Mouse (Mus musculus) hindbrain, embryonic 16.5 days (tissue): ENCODE measurements at regions not wholly inside any gene's neighbourhood (a gene's known extent, or its start where the extent isn't known, plus 50 kb on each side); places are given as distances from the start of the nearest gene placed in this dataset.

Experiments
- ATAC-seq: fragments of 200-750 bp; cut with Nextera tagmentation; 2 replicates; pipeline ENCODE4 v1.8.0; 2017; ENCODE audit warnings: moderate TSS enrichment, moderate library complexity
- H3K27ac ChIP-seq: fragments of 300-500 bp; sonication (generic); 2 replicates; pipeline ENCODE4 v1.5.1; 2014; ENCODE audit warnings: low read depth, mild to moderate bottlenecking, control low read depth, low read length, moderate library complexity
- H3K27me3 ChIP-seq: fragments of 300-500 bp; sonication (generic); replicated peaks from 2 replicates; pipeline ENCODE4 v1.6.1; 2014; ENCODE audit warnings: low read length; ENCODE audit not compliant: control insufficient read depth, insufficient read depth
- H3K36me3 ChIP-seq: fragments of 300-500 bp; sonication (generic); 2 replicates; pipeline ENCODE4 v1.6.1; 2014; ENCODE audit warnings: mild to moderate bottlenecking, low read length, moderate library complexity, mixed read lengths; ENCODE audit not compliant: control insufficient read depth, insufficient read depth
- H3K4me1 ChIP-seq: fragments of 300-500 bp; sonication (generic); 2 replicates; pipeline ENCODE4 v1.6.1; 2014; ENCODE audit warnings: low read depth, low read length; ENCODE audit not compliant: control insufficient read depth, insufficient read depth
- H3K4me2 ChIP-seq: fragments of 300-500 bp; sonication (generic); 2 replicates; pipeline ENCODE4 v1.6.1; 2014; ENCODE audit warnings: mild to moderate bottlenecking, low read length, control low read depth, moderate library complexity
- H3K4me3 ChIP-seq: fragments of 300-500 bp; sonication (generic); 2 replicates; pipeline ENCODE4 v1.5.1; 2014; ENCODE audit warnings: mild to moderate bottlenecking, low read length, control low read depth, moderate library complexity
- H3K9ac ChIP-seq: fragments of 300-500 bp; sonication (generic); 2 replicates; pipeline ENCODE4 v1.6.1; 2014; ENCODE audit warnings: low read depth, mild to moderate bottlenecking, control low read depth, low read length, moderate library complexity
- H3K9me3 ChIP-seq: fragments of 300-500 bp; sonication (generic); 2 replicates; pipeline ENCODE4 v1.6.1; 2014; ENCODE audit warnings: mild to moderate bottlenecking, low read length, moderate library complexity; ENCODE audit not compliant: control insufficient read depth
- WGBS: fragments of 180-500 bp; shearing (Covaris S2); extraction: QIAGEN DNeasy Blood & Tissue Kit; methylation state at CpG from one replicate; pipeline ENCODE4 v1.1.7; 2014; 5-methylcytosine and 5-hydroxymethylcytosine counted together

DNA sequence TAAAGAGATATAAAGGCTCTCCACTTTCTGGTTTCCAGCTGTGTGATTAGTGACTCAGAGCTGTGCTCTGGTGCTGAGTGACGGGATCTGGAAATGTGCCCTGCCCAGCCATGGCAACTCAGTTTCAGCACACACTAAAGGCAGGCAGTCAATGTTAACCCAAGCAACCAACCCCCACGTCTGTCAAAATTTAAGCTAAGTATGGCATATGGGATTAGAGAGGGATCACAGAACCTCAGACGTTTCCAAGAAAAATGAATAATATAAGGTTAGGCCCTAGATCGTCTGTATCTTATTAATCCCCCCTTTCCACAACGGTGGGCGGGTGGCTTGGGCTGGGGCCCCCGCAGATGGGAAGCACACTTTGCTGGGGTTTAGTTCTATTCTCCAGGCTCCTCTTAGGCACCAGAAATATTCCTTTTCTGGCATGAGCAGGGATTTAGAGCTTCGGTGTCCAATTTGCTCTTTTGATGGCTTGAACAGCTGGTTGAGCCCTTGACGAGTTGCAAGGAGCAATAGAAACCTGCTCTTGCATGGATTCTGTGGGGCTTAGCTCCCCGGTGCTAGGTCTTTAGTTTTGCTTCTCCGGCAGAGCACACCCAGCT is 311.2 kb downstream of the Pten start:
- no peak overlapping the region for H3K27ac ChIP-seq
- 71% methylated on average over 11 of the region's 11 CpGs for WGBS
- H3K4me2 ChIP-seq = no peak overlapping the region
- no peaks in the 10 kb centered on the region for H3K4me1 ChIP-seq
- no peak overlapping the region for H3K4me3 ChIP-seq
- H3K27me3 ChIP-seq = no peaks in the 10 kb centered on the region
- no peaks in the 10 kb centered on the region for H3K36me3 ChIP-seq
- H3K9me3 ChIP-seq = no peaks in the 10 kb centered on the region
- ATAC-seq = no peak
- no peak overlapping the region for H3K9ac ChIP-seq

DNA sequence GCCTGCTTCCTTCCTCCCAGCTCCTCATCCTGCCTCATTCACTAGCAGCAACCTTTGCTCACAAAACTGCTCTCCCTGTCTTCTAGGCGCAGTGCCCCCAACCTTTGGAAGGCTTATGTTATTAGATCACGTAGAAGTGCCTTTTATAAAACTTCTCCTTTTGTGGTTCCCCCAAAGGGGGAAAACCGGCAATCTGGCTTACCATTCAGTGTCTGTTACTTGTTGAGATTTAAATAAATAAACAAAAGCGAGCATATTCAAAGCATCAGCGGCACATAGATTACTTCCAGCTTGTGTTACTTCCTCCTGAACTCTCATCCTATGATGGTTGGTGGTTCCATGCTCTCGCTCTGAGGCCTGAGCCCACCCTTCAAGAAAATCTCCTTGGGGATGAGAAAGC is 312.5 kb downstream of the Pten start:
- 75% methylated on average over 6 of the region's 6 CpGs for WGBS
- H3K36me3 ChIP-seq = no peaks in the 10 kb centered on the region

DNA sequence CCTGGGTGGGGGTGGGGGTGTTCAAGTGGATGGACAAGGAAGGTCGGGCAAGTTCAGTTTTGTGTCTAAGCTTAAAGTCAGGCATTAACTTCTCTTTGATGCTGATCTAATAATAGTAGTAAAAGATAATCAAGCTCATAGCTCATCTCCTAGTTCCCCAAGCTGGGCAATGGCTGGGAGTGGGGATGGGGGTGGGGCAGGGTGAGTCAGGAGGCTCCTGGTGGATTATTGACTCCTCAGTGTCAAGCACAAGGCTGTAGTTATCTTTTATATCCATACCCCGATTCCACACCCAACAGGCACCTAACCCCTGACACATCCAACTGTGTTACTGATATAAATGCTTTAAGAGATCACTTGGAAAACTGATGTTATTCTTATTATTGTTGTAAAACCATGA is 315.0 kb downstream of the Pten start:
- no peaks in the 10 kb centered on the region for H3K36me3 ChIP-seq
- no peaks in the 10 kb centered on the region for H3K9me3 ChIP-seq
- no peak overlapping the region for H3K4me3 ChIP-seq
- ATAC-seq = no peak
- no peak overlapping the region for H3K27ac ChIP-seq
- H3K4me1 ChIP-seq = no peaks in the 10 kb centered on the region
- no peaks in the 10 kb centered on the region for H3K27me3 ChIP-seq
- H3K4me2 ChIP-seq = no peak overlapping the region
- 88% methylated on average over 2 of the region's 2 CpGs for WGBS
- no peak overlapping the region for H3K9ac ChIP-seq

More for the DNA sequence above, 312.5 kb downstream of the Pten start:
- ATAC-seq = no peak
- Histone ChIP-seq H3K9me3 (no peaks in the 10 kb centered on the region), H3K4me2 (no peak overlapping the region), H3K27me3 (no peaks in the 10 kb centered on the region), H3K4me3 (no peak overlapping the region), H3K27ac (no peak overlapping the region), H3K4me1 (no peaks in the 10 kb centered on the region), H3K9ac (no peak overlapping the region)

DNA sequence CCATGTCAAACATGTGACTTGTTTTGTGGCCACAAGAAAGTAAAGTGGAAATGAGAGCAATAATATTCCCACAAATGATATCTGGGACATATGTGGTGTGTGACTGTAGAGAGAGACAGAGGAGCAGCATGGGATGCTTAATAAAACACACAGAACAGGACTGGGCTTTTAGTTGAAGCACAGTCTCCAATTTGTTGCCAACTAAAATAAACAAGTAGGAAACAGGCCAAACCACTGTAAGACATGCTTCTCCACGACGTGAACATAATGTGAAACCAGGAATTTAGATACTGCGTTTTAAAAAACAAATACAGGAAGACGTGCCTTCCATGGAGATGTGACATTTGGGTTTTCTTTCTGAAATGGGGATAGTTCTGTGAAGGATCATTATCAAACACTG is 317.2 kb downstream of the Rnls start:
- Histone ChIP-seq H3K4me1 (no peaks in the 10 kb centered on the region), H3K9ac (no peak overlapping the region), H3K27me3 (no peaks in the 10 kb centered on the region), H3K4me3 (no peak overlapping the region), H3K9me3 (no peaks in the 10 kb centered on the region), H3K27ac (no peak overlapping the region), H3K4me2 (no peak overlapping the region), H3K36me3 (no peaks in the 10 kb centered on the region)
- 82% methylated on average over 4 of the region's 4 CpGs for WGBS
- no peak for ATAC-seq

DNA sequence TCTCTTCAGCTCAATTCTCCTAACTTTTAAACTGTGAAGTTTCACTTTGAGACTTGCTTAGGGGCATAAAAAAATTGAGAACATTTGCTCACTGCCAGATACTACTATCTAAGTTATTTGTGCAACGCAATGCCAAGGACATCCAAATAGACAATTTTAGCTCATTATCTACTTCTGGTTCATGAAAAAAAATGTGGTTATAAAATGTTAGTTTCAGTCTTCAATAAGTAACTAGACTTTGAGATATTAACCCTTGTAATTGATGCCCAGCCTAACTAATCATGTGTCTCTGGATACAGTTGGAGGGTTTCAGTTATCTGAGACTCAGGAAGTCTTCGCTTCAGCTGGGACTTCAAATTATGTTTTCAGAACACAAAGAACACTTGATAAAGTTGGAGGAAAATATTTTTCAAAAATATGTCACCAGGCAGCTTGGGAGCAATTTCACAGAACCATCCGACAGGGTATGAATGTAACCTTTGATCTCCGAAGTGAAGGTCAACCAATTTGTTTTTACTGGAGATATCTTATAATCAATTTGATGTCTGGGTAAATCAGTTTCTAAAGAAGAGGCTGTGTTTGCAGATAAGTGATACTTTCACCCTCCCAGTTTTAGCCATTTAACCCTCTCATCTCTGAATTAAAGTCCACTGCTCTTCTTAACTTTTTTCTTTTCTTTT is 313.3 kb downstream of the Rnls start:
- Histone ChIP-seq H3K36me3 (no peaks in the 10 kb centered on the region), H3K9me3 (no peaks in the 10 kb centered on the region)
- 90% methylated on average over 4 of the region's 4 CpGs for WGBS

DNA sequence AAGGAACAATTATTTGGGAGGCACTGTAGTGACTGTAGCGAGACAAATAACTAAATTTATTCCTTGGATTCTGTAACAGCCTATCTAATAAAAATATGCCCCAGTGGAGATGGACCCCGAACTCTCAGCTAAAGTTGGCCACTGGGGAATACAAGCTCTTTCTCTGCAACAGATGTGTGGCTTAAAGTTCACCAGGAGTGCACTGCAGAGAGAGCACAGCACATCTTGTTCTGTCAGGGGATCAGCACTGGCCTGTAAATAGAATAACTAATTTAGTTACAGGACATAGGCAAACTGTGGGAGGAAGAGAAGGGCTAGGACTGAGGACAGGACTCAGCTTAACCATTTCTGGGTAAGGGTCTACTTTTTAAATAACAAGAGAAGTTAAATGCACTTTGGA is 312.1 kb downstream of the Rnls start:
- 70% methylated on average over 2 of the region's 2 CpGs for WGBS

More for the DNA sequence above, 313.3 kb downstream of the Rnls start:
- H3K4me2 ChIP-seq = no peak overlapping the region
- H3K27ac ChIP-seq = no peak overlapping the region
- H3K4me1 ChIP-seq = no peaks in the 10 kb centered on the region
- H3K9ac ChIP-seq = no peak overlapping the region
- ATAC-seq = no peak
- H3K27me3 ChIP-seq = no peaks in the 10 kb centered on the region
- H3K4me3 ChIP-seq = no peak overlapping the region

DNA sequence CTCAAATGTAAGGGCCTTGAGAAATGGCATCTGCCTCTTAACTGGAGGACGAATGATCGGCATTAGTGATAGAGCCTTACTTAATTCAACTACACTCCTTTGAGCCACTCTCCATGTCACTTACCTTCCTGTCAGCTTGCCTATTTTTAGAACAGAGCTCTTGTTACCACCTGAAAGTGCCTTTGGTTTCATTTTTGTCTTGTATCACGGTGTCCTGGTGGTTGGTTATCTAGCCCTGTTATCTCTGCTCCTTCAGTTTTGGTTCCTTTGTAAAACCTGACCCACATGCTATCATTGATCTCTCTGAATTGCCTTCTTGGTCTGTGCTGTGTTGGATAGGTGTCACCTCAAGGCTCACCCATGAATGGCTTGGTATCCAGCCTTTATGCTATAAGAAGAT is 310.6 kb downstream of the Rnls start:
- Histone ChIP-seq H3K4me1 (no peaks in the 10 kb centered on the region), H3K9me3 (no peaks in the 10 kb centered on the region), H3K4me3 (no peak overlapping the region), H3K36me3 (no peaks in the 10 kb centered on the region), H3K4me2 (no peak overlapping the region), H3K27ac (no peak overlapping the region), H3K9ac (no peak overlapping the region), H3K27me3 (no peaks in the 10 kb centered on the region)
- WGBS = 91% methylated on average over 3 of the region's 3 CpGs
- ATAC-seq = no peak

More for the DNA sequence above, 312.1 kb downstream of the Rnls start:
- no peaks in the 10 kb centered on the region for H3K27me3 ChIP-seq
- H3K4me1 ChIP-seq = no peaks in the 10 kb centered on the region
- no peak for ATAC-seq
- no peak overlapping the region for H3K4me2 ChIP-seq
- no peak overlapping the region for H3K9ac ChIP-seq
- H3K9me3 ChIP-seq = no peaks in the 10 kb centered on the region
- no peaks in the 10 kb centered on the region for H3K36me3 ChIP-seq
- no peak overlapping the region for H3K4me3 ChIP-seq
- no peak overlapping the region for H3K27ac ChIP-seq

DNA sequence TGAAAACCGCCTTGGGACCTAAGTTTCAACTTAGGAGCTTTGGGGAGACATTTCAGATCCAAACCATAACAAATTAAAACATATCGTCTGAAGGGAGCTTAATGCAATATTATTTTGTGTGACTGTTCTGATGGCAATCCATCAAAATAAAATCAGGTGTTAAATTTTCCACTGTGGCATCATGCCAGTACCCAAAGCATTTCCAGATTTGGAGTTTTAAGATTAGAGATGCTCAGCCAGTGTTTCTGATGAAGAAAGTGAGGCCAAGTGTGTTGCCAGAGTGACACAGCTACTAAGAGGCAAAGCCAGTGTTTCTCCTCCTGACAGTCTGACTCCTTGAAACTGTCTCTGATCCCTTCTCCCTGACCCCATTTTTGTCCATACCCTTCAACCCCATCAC is 308.7 kb downstream of the Rnls start:
- 75% methylated on average over 2 of the region's 2 CpGs for WGBS
- H3K27me3 ChIP-seq = no peaks in the 10 kb centered on the region
- ATAC-seq = no peak
- H3K9me3 ChIP-seq = no peaks in the 10 kb centered on the region
- no peak overlapping the region for H3K9ac ChIP-seq
- H3K36me3 ChIP-seq = no peaks in the 10 kb centered on the region
- H3K4me1 ChIP-seq = no peaks in the 10 kb centered on the region
- no peak overlapping the region for H3K27ac ChIP-seq
- H3K4me3 ChIP-seq = no peak overlapping the region
- no peak overlapping the region for H3K4me2 ChIP-seq

DNA sequence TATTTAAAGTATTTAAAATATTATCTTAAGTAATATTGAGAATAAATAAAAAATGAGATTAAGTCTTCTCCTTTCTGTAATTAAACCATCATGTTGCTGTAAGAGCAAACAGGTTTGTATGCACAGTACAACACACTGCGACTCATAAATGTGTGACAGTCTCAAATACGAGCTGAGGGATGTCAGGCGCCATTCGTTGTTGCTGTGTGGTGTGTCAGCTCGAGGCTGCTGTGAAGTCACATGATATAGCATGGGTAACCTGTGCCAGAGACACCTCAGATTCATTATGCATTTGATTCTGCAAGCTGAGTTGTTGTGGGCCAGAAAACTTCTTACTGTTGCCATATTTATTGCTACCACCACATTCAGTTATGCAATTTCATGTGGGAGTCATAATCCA is 307.4 kb downstream of the Rnls start:
- Histone ChIP-seq H3K9me3 (no peaks in the 10 kb centered on the region), H3K27me3 (no peaks in the 10 kb centered on the region), H3K9ac (no peak overlapping the region), H3K4me1 (no peaks in the 10 kb centered on the region), H3K4me2 (no peak overlapping the region), H3K4me3 (no peak overlapping the region), H3K36me3 (no peaks in the 10 kb centered on the region), H3K27ac (no peak overlapping the region)
- no peak for ATAC-seq
- 83% methylated on average over 5 of the region's 5 CpGs for WGBS
